Mouse (Mus musculus): ENCODE results near the gene Cabin1. TPM values are rescaled to one million over a fixed set of nuclear protein-coding genes. Genes with fewer than 3 reads are reported as not detected.

The Cabin1 gene
- polyA plus RNA-seq, 1 experiment = 24.0 TPM

DNA sequence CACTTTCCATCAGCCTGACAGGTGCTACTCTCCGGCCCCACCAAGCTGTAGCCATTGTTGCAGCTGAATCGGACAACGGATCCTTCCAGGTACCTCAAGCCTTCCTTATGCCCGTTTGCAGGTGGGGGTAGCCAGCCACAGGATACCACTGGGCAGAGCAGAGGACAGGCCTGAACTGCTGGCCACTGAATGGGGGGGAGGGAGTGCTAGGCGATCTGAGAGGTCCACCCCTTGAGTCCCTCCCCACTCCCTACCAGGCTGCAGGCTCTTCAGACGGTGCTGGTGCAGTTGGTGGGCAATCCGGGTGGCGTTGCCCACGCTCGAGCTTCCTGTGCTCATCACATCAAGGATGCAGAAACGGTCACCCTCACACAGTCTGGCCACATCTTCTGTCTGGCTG is 126.4 kb downstream of the Cabin1 start:
- Histone ChIP-seq H3ac (ENCODE audit: control insufficient read depth, insufficient read length) (no peak overlapping the region), H3K36me3 (ENCODE audit: control insufficient read depth, insufficient read depth) (no peaks in the 10 kb centered on the region), H3K79me2 (ENCODE audit: control insufficient read depth, insufficient read depth) (no peaks in the 10 kb centered on the region), H3K4me3 (no peak overlapping the region), H3K4me2 (ENCODE audit: low read depth) (no peak overlapping the region), H3K27me3 (ENCODE audit: control insufficient read depth, insufficient read depth, insufficient read length) (peaks cover 17% of the 10 kb centered on the region)
- TF ChIP-seq USF1 (IDR thresholded peaks at IDR 0.05; ENCODE audit: low read depth) (no peak), E2F4 (IDR thresholded peaks at IDR 0.05; ENCODE audit: insufficient read depth) (no peak), MYOG (IDR thresholded peaks at IDR 0.05; ENCODE audit: control insufficient read depth in 1 of 3, insufficient read depth in 1 of 3, insufficient read length in 2 of 3, low read depth in 2 of 3) (no peak), CEBPB (IDR thresholded peaks at IDR 0.05; ENCODE audit: insufficient read depth, poor library complexity, severe bottlenecking) (no peak), TCF12 (IDR thresholded peaks at IDR 0.05; ENCODE audit: insufficient read depth, poor library complexity, severe bottlenecking) (no peak)

- Histone ChIP-seq H3K4me3 (no peak overlapping the region), H3K27me3 (ENCODE audit: control insufficient read depth, insufficient read depth, insufficient read length) (peaks cover 17% of the 10 kb centered on the region), H3K79me2 (ENCODE audit: control insufficient read depth, insufficient read depth) (no peaks in the 10 kb centered on the region), H3K4me2 (ENCODE audit: low read depth) (no peak overlapping the region), H3ac (ENCODE audit: control insufficient read depth, insufficient read length) (no peak overlapping the region), H3K36me3 (ENCODE audit: control insufficient read depth, insufficient read depth) (no peaks in the 10 kb centered on the region)
- TF ChIP-seq MYOG (IDR thresholded peaks at IDR 0.05; ENCODE audit: control insufficient read depth in 1 of 3, insufficient read depth in 1 of 3, insufficient read length in 2 of 3, low read depth in 2 of 3) = no peak
Observed at GRCm38 (mm10) chr10:75636084-75636786, 127.9 kb downstream of the Cabin1 start.

- H3K79me2 ChIP-seq (ENCODE audit: control insufficient read depth, insufficient read depth) = no peaks in the 10 kb centered on the region
- TF ChIP-seq MAX (IDR thresholded peaks at IDR 0.05; ENCODE audit: low read depth) (no peak), POLR2AphosphoS2 (IDR thresholded peaks at IDR 0.05; ENCODE audit: insufficient read length, low read depth) (no peak)
- H3K27me3 ChIP-seq (ENCODE audit: control insufficient read depth, insufficient read depth, insufficient read length) = peaks cover 17% of the 10 kb centered on the region
Observed at GRCm38 (mm10) chr10:75635693-75636055, 128.5 kb downstream of the Cabin1 start.

GRCm38 (mm10) chr10:75635019-75635692 is 129.0 kb downstream of the Cabin1 start:
- H3K4me3 ChIP-seq = no peak overlapping the region
- H3K4me2 ChIP-seq (ENCODE audit: low read depth) = no peak overlapping the region
- TF ChIP-seq MYOD1 (IDR thresholded peaks at IDR 0.05; ENCODE audit: control insufficient read depth in 1 of 3, insufficient read length in 2 of 3, low read depth in 2 of 3) = no peak
- TF ChIP-seq POLR2A (IDR thresholded peaks at IDR 0.05; ENCODE audit: insufficient read length, low read depth) = no peak
- H3K79me2 ChIP-seq (ENCODE audit: control insufficient read depth, insufficient read depth) = no peaks in the 10 kb centered on the region
- no peaks in the 10 kb centered on the region for H3K36me3 ChIP-seq (ENCODE audit: control insufficient read depth, insufficient read depth)
- H3K27me3 ChIP-seq (ENCODE audit: control insufficient read depth, insufficient read depth, insufficient read length) = peaks cover 17% of the 10 kb centered on the region
- H3ac ChIP-seq (ENCODE audit: control insufficient read depth, insufficient read length) = no peak overlapping the region

More at GRCm38 (mm10) chr10:75635693-75636055, 128.5 kb downstream of the Cabin1 start:
- Histone ChIP-seq H3K4me3 (no peak overlapping the region), H3K4me2 (ENCODE audit: low read depth) (no peak overlapping the region), H3K36me3 (ENCODE audit: control insufficient read depth, insufficient read depth) (no peaks in the 10 kb centered on the region), H3ac (ENCODE audit: control insufficient read depth, insufficient read length) (no peak overlapping the region)

DNA sequence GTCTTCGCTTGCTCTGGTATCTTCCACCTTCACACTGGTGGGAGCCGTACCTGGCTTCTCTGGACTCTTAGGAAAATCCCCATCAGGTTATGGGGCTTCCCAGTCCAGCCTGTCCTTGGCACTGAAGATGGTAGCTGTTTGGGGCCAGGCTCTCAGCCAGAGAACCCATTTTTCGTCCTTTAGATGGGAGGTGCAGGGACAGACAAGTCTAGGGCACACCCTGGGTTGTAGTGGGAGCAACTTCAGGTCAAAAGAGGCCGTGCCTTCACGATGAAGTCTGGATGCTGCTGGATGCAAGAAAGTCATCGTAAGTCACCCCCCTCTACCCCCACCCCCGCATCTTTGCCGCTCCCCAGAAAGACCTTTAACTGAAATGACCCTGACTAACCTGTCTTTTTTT is 129.5 kb downstream of the Cabin1 start:
- peaks cover 17% of the 10 kb centered on the region for H3K27me3 ChIP-seq (ENCODE audit: control insufficient read depth, insufficient read depth, insufficient read length)
- no peaks in the 10 kb centered on the region for H3K79me2 ChIP-seq (ENCODE audit: control insufficient read depth, insufficient read depth)
- no peak overlapping the region for H3ac ChIP-seq (ENCODE audit: control insufficient read depth, insufficient read length)
- no peaks in the 10 kb centered on the region for H3K36me3 ChIP-seq (ENCODE audit: control insufficient read depth, insufficient read depth)
- no peak for TF ChIP-seq SRF (IDR thresholded peaks at IDR 0.05; ENCODE audit: control insufficient read depth, insufficient read length, low read depth)
- H3K4me3 ChIP-seq = no peak overlapping the region
- no peak overlapping the region for H3K4me2 ChIP-seq (ENCODE audit: low read depth)

GRCm38 (mm10) chr10:75633576-75634139 is 130.5 kb downstream of the Cabin1 start:
- TF ChIP-seq POLR2AphosphoS2 (IDR thresholded peaks at IDR 0.05; ENCODE audit: insufficient read length, low read depth) (no peak), MAX (IDR thresholded peaks at IDR 0.05; ENCODE audit: low read depth) (no peak), MYOG (IDR thresholded peaks at IDR 0.05; ENCODE audit: control insufficient read depth in 1 of 3, insufficient read depth in 1 of 3, insufficient read length in 2 of 3, low read depth in 2 of 3) (no peak), USF1 (IDR thresholded peaks at IDR 0.05; ENCODE audit: low read depth) (no peak), CEBPB (IDR thresholded peaks at IDR 0.05; ENCODE audit: insufficient read depth, poor library complexity, severe bottlenecking) (no peak), REST (IDR thresholded peaks at IDR 0.05; ENCODE audit: insufficient read depth, insufficient read length) (no peak), SRF (IDR thresholded peaks at IDR 0.05; ENCODE audit: control insufficient read depth, insufficient read length, low read depth) (no peak)
- Histone ChIP-seq H3K36me3 (ENCODE audit: control insufficient read depth, insufficient read depth) (no peaks in the 10 kb centered on the region), H3K4me3 (no peak overlapping the region), H3K27me3 (ENCODE audit: control insufficient read depth, insufficient read depth, insufficient read length) (peaks cover 13% of the 10 kb centered on the region), H3K4me2 (ENCODE audit: low read depth) (no peak overlapping the region), H3K79me2 (ENCODE audit: control insufficient read depth, insufficient read depth) (no peaks in the 10 kb centered on the region), H3ac (ENCODE audit: control insufficient read depth, insufficient read length) (no peak overlapping the region)
